Mouse (Mus musculus) C2C12 (cell line): Measurements from ENCODE around the gene Pqbp1. TPM values are rescaled to one million over a fixed set of nuclear protein-coding genes. Genes with fewer than 3 reads are reported as not detected.

Experiments
- H3K27me3 ChIP-seq: one replicate; pipeline ENCODE4 v1.6.1; 2011; ENCODE audit not compliant: control insufficient read depth, insufficient read depth, insufficient read length
- H3K36me3 ChIP-seq: one replicate; pipeline ENCODE4 v1.6.1; 2011; ENCODE audit not compliant: control insufficient read depth, insufficient read depth
- H3K4me3 ChIP-seq: one replicate; pipeline ENCODE4 v1.5.1; 2011; ENCODE audit warnings: mild to moderate bottlenecking, control low read depth; ENCODE audit not compliant: poor library complexity, insufficient read depth, severe bottlenecking
- H3K79me2 ChIP-seq: one replicate; pipeline ENCODE4 v1.6.1; 2011; ENCODE audit not compliant: control insufficient read depth, insufficient read depth
- H3K79me3 ChIP-seq: one replicate; pipeline ENCODE4 v1.6.1; 2011; ENCODE audit warnings: low read depth, control low read depth
- H3ac ChIP-seq: one replicate; pipeline ENCODE3; 2011; ENCODE audit warnings: low read depth; ENCODE audit not compliant: control insufficient read depth, insufficient read length
- CEBPB ChIP-seq: IDR thresholded peaks from one replicate; pipeline ENCODE4 v1.6.1; 2011; ENCODE audit warnings: low read depth, mild to moderate bottlenecking, control low read depth, moderate library complexity
- CTCF ChIP-seq: IDR thresholded peaks from one replicate; pipeline ENCODE4 v1.5.1; 2011; ENCODE audit not compliant: control insufficient read depth, insufficient read depth, insufficient read length
- FOSL1 ChIP-seq: IDR thresholded peaks from one replicate; pipeline ENCODE4 v1.8.0; 2011; ENCODE audit warnings: mild to moderate bottlenecking, low read length; ENCODE audit not compliant: poor library complexity, insufficient read depth, severe bottlenecking
- MAX ChIP-seq: IDR thresholded peaks from one replicate; pipeline ENCODE4 v1.6.1; 2011; ENCODE audit warnings: mild to moderate bottlenecking, control low read depth
- MYOD1 ChIP-seq: IDR thresholded peaks from one replicate; pipeline ENCODE4 v1.6.1; 2011; ENCODE audit warnings: low read depth; ENCODE audit not compliant: control insufficient read depth, insufficient read length
- MYOG ChIP-seq: IDR thresholded peaks from one replicate; pipeline ENCODE4 v1.6.1; 2011; ENCODE audit not compliant: control insufficient read depth, insufficient read length; ENCODE audit errors: extremely low read depth
- USF1 ChIP-seq: IDR thresholded peaks from one replicate; pipeline ENCODE4 v1.6.1; 2011; ENCODE audit warnings: low read depth, mild to moderate bottlenecking, control low read depth, moderate library complexity
- polyA plus RNA-seq: library from polyadenylated mRNA; unstranded; fragments of >200 nt; fragmentation: generic; extraction: Trizol; gene quantifications from one replicate; pipeline ENCODE4 v1.2.1, GENCODE M21; 2012; ENCODE audit warnings: missing spikeins

Gene Pqbp1
- polyA plus RNA-seq, 1 experiment: 79.2 TPM

DNA sequence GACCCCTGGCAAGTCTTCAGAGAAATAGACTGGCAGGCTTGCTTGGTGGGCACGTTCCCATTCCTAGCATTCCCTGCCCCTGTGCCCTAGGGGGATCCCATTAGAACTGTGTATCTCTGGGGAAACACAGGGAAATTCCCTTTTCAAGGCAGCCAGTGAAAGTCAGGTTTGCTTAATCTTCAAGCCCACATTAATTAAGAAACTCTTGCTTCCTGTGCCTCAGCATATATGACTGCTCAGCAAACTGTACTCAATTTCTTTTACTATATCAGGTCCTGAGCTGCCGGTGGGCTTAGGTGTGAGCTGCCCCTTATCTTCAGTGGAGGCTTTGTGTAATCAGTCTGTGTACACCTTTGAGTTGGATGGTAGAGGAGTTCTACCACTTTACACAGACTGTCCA lies 33.3 kb downstream of the Pqbp1 start:
- TF ChIP-seq MAX: no peak
- TF ChIP-seq USF1: no peak
- TF ChIP-seq CEBPB: no peak
- TF ChIP-seq MYOD1: no peak
- no peak for TF ChIP-seq CTCF
- TF ChIP-seq MYOG: no peak
- no peak for TF ChIP-seq FOSL1
- Histone ChIP-seq H3K36me3 (no peaks in the 10 kb centered on the region), H3K79me2 (peaks cover 15% of the 10 kb centered on the region), H3ac (no peak overlapping the region), H3K79me3 (peaks cover 4% of the 10 kb centered on the region), H3K27me3 (no peaks in the 10 kb centered on the region), H3K4me3 (no peak overlapping the region)

- H3K4me3 ChIP-seq: no peak overlapping the region
- TF ChIP-seq USF1: no peak
- TF ChIP-seq MYOG: no peak
- no peak for TF ChIP-seq FOSL1
- TF ChIP-seq CEBPB: no peak
- TF ChIP-seq CTCF: no peak
- no peak for TF ChIP-seq MAX
- TF ChIP-seq MYOD1: no peak
- H3K36me3 ChIP-seq: no peaks in the 10 kb centered on the region
- H3ac ChIP-seq: no peak overlapping the region
- peaks cover 4% of the 10 kb centered on the region for H3K79me3 ChIP-seq
- no peaks in the 10 kb centered on the region for H3K27me3 ChIP-seq
- peaks cover 19% of the 10 kb centered on the region for H3K79me2 ChIP-seq
These were observed 33.7 kb downstream of the Pqbp1 start for GRCm38 (mm10) chrX:7865343-7865742.

GRCm38 (mm10) chrX:7864551-7864950 lies 34.5 kb downstream of the Pqbp1 start:
- H3K27me3 ChIP-seq: no peaks in the 10 kb centered on the region
- H3K79me2 ChIP-seq: peaks cover 22% of the 10 kb centered on the region
- H3K79me3 ChIP-seq: peaks cover 4% of the 10 kb centered on the region
- no peaks in the 10 kb centered on the region for H3K36me3 ChIP-seq
- H3ac ChIP-seq: no peak overlapping the region
- H3K4me3 ChIP-seq: no peak overlapping the region
- TF ChIP-seq MYOD1: no peak
- TF ChIP-seq CTCF: no peak
- TF ChIP-seq CEBPB: no peak
- no peak for TF ChIP-seq MYOG
- TF ChIP-seq USF1: no peak
- no peak for TF ChIP-seq MAX
- no peak for TF ChIP-seq FOSL1

DNA sequence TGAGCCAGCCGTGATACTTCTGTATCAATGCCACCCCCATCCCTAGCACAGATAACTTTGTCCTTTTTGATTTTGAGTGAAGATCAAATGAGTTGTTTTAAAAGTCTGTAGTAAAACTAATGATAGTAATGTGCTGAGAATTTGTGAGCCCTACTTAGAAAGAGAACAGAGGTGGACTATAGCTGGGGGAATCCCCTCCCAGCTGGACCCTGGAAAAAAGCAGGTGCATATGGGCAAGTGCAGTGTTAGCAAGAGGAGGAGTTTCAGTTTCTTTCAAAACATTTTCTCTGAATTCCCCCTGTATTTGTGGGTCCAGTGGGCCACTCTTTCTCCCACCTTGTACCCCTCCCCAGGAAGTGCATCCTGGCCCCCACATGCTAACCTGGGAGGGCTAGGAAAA lies 35.9 kb downstream of the Pqbp1 start:
- H3K4me3 ChIP-seq: no peak overlapping the region
- H3ac ChIP-seq: no peak overlapping the region
- H3K79me3 ChIP-seq: peaks cover 7% of the 10 kb centered on the region
- H3K27me3 ChIP-seq: no peaks in the 10 kb centered on the region
- H3K36me3 ChIP-seq: no peaks in the 10 kb centered on the region
- peaks cover 22% of the 10 kb centered on the region for H3K79me2 ChIP-seq
- TF ChIP-seq CEBPB (no peak), USF1 (no peak), MAX (no peak), MYOG (no peak), CTCF (no peak), FOSL1 (no peak), MYOD1 (no peak)

- peaks cover 14% of the 10 kb centered on the region for H3K79me2 ChIP-seq
- H3K4me3 ChIP-seq: no peak overlapping the region
- TF ChIP-seq CEBPB: no peak
- H3ac ChIP-seq: no peak overlapping the region
- H3K27me3 ChIP-seq: no peaks in the 10 kb centered on the region
- peaks cover 5% of the 10 kb centered on the region for H3K79me3 ChIP-seq
- H3K36me3 ChIP-seq: peaks cover 3% of the 10 kb centered on the region
These were observed 39.8 kb downstream of the Pqbp1 start for GRCm38 (mm10) chrX:7859191-7859753.

DNA sequence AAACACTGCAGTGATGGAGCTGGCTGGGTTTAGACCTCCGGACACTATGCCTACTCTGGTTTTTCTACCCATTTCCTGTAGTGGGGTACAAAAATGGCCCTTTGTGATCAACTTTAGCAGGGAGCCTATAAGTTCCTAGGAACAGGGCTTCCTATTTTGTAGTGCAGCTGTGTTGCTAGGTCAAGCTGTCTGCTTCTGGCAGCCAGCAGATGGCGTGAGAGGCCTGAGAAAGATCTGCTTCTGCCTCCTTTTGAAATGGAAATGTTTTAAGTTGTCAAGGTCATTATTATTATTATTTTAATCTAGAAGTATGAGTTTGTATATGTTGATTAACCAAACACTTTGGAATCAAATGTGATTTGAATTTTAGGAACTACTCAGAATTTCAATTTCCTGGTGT lies 44.5 kb downstream of the Pqbp1 start:
- no peak overlapping the region for H3K4me3 ChIP-seq
- H3K79me2 ChIP-seq: no peaks in the 10 kb centered on the region
- TF ChIP-seq CTCF (peak; percentile 7), MYOD1 (no peak), FOSL1 (no peak)
- no peak overlapping the region for H3ac ChIP-seq
- H3K36me3 ChIP-seq: peaks cover 11% of the 10 kb centered on the region
- H3K79me3 ChIP-seq: peaks cover 10% of the 10 kb centered on the region
- no peaks in the 10 kb centered on the region for H3K27me3 ChIP-seq
